Mouse (Mus musculus): Measurements from ENCODE around the gene Hdac9. TPM values are rescaled to one million over a fixed set of nuclear protein-coding genes. Genes with fewer than 3 reads are reported as not detected.

Gene Hdac9
- total and polyA plus RNA-seq, 3 experiments, result 0.03 to 0.19 TPM; not detected in 1

- no peaks in the 10 kb centered on the region for H3K4me1 ChIP-seq (ENCODE audit: control insufficient read depth in 1 of 2, insufficient read depth in 2 of 2, low read length in 2 of 2)
- DNase-seq (ENCODE audit: low read depth, low spot score), result no peak
- H3K27me3 ChIP-seq (ENCODE audit: control insufficient read depth in 1 of 2, insufficient read depth in 2 of 2, low read length in 2 of 2), result no peaks in the 10 kb centered on the region
- no peak overlapping the region for H3K9ac ChIP-seq (ENCODE audit: control insufficient read depth, low read depth, low read length, poor library complexity, severe bottlenecking)
- H3K79me2 ChIP-seq (ENCODE audit: control insufficient read depth, insufficient read depth, low read length, poor library complexity), result no peaks in the 10 kb centered on the region
- H3K36me3 ChIP-seq (ENCODE audit: control insufficient read depth in 1 of 2, insufficient read depth in 2 of 2, low read length in 2 of 2), result no peaks in the 10 kb centered on the region
- no peak overlapping the region for H3K4me3 ChIP-seq (ENCODE audit: control insufficient read depth in 1 of 2, insufficient read depth in 1 of 2, low read depth in 2 of 2, low read length in 2 of 2)
- no peaks in the 10 kb centered on the region for H3K9me3 ChIP-seq (replicated peaks; ENCODE audit: insufficient read depth, low read length)
- TF ChIP-seq MXI1 (IDR thresholded peaks at IDR 0.05; ENCODE audit: low read depth, low read length), result no peak
- no peak for TF ChIP-seq ELF1 (IDR thresholded peaks at IDR 0.05; ENCODE audit: low read depth, low read length)
- no peak for TF ChIP-seq UBTF (IDR thresholded peaks at IDR 0.05; ENCODE audit: borderline replicate concordance, insufficient read depth, low read depth, low read length)
- no peak for TF ChIP-seq NRF1 (IDR thresholded peaks at IDR 0.05; ENCODE audit: insufficient read depth, low read depth, low read length, poor library complexity, severe bottlenecking)
- no peak for TF ChIP-seq GABPA (IDR thresholded peaks at IDR 0.05; ENCODE audit: low read depth, low read length)
- TF ChIP-seq NELFE (IDR thresholded peaks at IDR 0.05; ENCODE audit: low read depth, low read length), result no peak
- no peak for TF ChIP-seq CTCF (IDR thresholded peaks at IDR 0.05 in 2 of 3, conservative IDR thresholded peaks at IDR 0.05 in 1 of 3; ENCODE audit: control insufficient read depth in 1 of 3, insufficient read depth in 1 of 3, low read depth in 2 of 3, low read length in 3 of 3, poor library complexity in 1 of 3, severe bottlenecking in 1 of 3)
- no peak for TF ChIP-seq MAX (IDR thresholded peaks at IDR 0.05; ENCODE audit: low read length)
- TF ChIP-seq MYB (IDR thresholded peaks at IDR 0.05; ENCODE audit: low read depth, low read length), result no peak
- TF ChIP-seq RCOR1 (IDR thresholded peaks at IDR 0.05; ENCODE audit: low read depth, low read length), result no peak
- no peak for TF ChIP-seq JUND (IDR thresholded peaks at IDR 0.05; ENCODE audit: low read depth, low read length)
- TF ChIP-seq USF1 (IDR thresholded peaks at IDR 0.05; ENCODE audit: low read depth, low read length), result no peak
- no peak overlapping the region for H3K27ac ChIP-seq (ENCODE audit: control insufficient read depth, low read depth, low read length)
Observed at GRCm38 (mm10) chr12:34398611-34399010, 518.3 kb downstream of the Hdac9 start.

- H3K27me3 ChIP-seq (ENCODE audit: control insufficient read depth in 1 of 2, insufficient read depth in 2 of 2, low read length in 2 of 2), result no peaks in the 10 kb centered on the region
- H3K4me3 ChIP-seq (ENCODE audit: control insufficient read depth in 1 of 2, insufficient read depth in 1 of 2, low read depth in 2 of 2, low read length in 2 of 2), result no peak overlapping the region
- H3K79me2 ChIP-seq (ENCODE audit: control insufficient read depth, insufficient read depth, low read length, poor library complexity), result no peaks in the 10 kb centered on the region
- no peak overlapping the region for H3K9ac ChIP-seq (ENCODE audit: control insufficient read depth, low read depth, low read length, poor library complexity, severe bottlenecking)
- H3K4me1 ChIP-seq (ENCODE audit: control insufficient read depth in 1 of 2, insufficient read depth in 2 of 2, low read length in 2 of 2), result no peaks in the 10 kb centered on the region
- H3K27ac ChIP-seq (ENCODE audit: control insufficient read depth, low read depth, low read length), result no peak overlapping the region
- H3K9me3 ChIP-seq (replicated peaks; ENCODE audit: insufficient read depth, low read length), result no peaks in the 10 kb centered on the region
- no peak for TF ChIP-seq ZC3H11A (IDR thresholded peaks at IDR 0.05; ENCODE audit: low read depth, low read length)
- TF ChIP-seq CHD1 (IDR thresholded peaks at IDR 0.05; ENCODE audit: low read depth, low read length), result no peak
- TF ChIP-seq USF1 (IDR thresholded peaks at IDR 0.05; ENCODE audit: low read depth, low read length), result no peak
- no peak for TF ChIP-seq MYB (IDR thresholded peaks at IDR 0.05; ENCODE audit: low read depth, low read length)
- no peak for TF ChIP-seq POLR2A (IDR thresholded peaks at IDR 0.05; ENCODE audit: control insufficient read depth in 1 of 2, insufficient read depth in 1 of 2, low read depth in 1 of 2, low read length in 2 of 2, poor library complexity in 1 of 2)
- TF ChIP-seq JUND (IDR thresholded peaks at IDR 0.05; ENCODE audit: low read depth, low read length), result no peak
- no peak for TF ChIP-seq E2F4 (IDR thresholded peaks at IDR 0.05; ENCODE audit: borderline replicate concordance, low read depth, low read length)
- no peak for TF ChIP-seq RAD21 (IDR thresholded peaks at IDR 0.05; ENCODE audit: low read depth, low read length)
- no peak for TF ChIP-seq SMC3 (IDR thresholded peaks at IDR 0.05; ENCODE audit: low read depth, low read length)
- DNase-seq (ENCODE audit: low read depth, low spot score), result no peak
- no peaks in the 10 kb centered on the region for H3K36me3 ChIP-seq (ENCODE audit: control insufficient read depth in 1 of 2, insufficient read depth in 2 of 2, low read length in 2 of 2)
Observed at GRCm38 (mm10) chr12:34394342-34394741, 522.6 kb downstream of the Hdac9 start.
